Mouse (Mus musculus) stomach, postnatal 0 days (tissue): Measurements from ENCODE around the gene Stoml2.

Source experiments
- CTCF ChIP-seq: IDR thresholded peaks from 2 replicates; pipeline ENCODE4 v1.5.1; 2016; ENCODE audit warnings: antibody characterized with exemption, low read depth, mild to moderate bottlenecking, moderate library complexity
- EP300 ChIP-seq: optimal IDR thresholded peaks from 2 replicates; pipeline ENCODE3; 2016; ENCODE audit warnings: antibody characterized with exemption

DNA sequence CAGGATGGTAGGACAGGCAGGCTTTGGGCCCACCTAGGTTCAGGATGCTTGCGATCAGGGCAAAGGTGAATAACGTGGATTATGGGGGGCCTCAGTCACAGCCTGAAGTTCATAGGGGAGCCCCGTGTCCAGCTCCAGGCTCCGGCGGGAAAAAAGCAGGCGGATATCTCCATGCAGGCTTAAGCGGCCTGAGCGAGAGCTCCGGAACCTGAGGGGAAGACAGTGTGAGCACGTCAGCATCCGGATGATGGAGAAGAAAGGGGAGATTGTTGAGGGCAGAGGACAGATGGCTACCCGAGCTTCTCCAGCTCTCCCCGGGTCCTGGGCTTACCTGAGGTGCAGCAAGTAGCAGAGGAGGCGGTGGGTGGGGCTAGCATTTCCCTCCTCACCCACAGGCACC, 2.0 kb upstream of the Stoml2 start:
- TF ChIP-seq CTCF, result no peak
- TF ChIP-seq EP300, result no peak
